Mouse (Mus musculus): ENCODE data around the gene Pfdn5. TPM values are rescaled to one million over a fixed set of nuclear protein-coding genes. Genes with fewer than 3 reads are reported as not detected.
A peak's percentile ranks its signal among the peaks of the same experiment; 100 is the strongest.

Pfdn5 gene
- 502 and 514 TPM in 2 replicates for polyA plus RNA-seq (2015; fragmentation: Nextera tagmentation; extraction: Ambion mirVana)

DNA sequence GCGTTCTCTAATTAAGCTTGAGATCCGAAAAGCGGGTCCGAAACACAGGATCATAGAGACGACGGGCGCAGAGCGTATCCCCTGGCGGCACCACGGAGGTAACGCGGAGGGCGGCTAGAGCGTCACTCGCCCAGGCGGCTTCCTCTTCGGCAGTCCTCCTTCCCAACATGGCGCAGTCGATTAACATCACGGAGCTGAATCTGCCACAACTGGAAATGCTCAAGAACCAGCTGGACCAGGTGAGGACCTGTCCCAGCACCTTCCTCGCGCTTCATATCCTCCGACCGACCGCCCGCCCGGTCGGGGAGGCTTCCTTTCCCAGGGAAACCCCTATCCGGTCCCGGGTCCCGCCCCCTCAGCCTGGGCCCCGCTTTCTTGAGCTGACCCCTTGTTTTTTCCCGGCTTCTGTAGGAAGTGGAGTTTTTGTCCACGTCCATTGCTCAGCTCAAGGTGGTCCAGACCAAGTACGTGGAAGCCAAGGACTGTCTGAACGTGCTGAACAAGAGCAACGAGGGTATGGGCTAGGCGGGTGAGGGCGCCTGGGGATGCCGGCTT is at the start of gene Pfdn5:
TSS of gene Pfdn5 (plus strand) at position 95 of the 555 bp plus-strand sequence.
- under 1% methylated on average over 40 of the region's 40 CpGs for WGBS
- H3K27me3 ChIP-seq = no peaks in the 10 kb centered on the region

DNA sequence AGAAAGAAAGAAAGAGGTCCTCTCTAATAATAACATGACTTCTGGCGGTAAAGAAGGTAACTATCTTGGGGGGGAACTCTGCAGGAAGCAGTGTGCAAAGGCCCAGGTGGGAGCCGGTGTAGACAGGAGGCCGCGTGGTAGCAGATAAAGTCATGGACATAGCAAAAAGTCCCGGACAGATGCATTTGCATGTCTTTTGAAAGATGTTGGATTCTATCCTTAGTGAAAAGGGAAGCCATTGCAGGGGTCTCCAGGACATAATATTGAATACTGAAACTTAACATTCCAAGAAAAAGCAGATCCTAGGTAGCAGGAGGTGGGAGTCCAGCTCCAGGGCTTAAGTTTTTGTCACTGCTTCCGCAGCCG is 47.2 kb upstream of the Pfdn5 start:
- no peaks in the 10 kb centered on the region for H3K27me3 ChIP-seq
- H3K36me3 ChIP-seq = peaks cover 24% of the 10 kb centered on the region
- peak overlapping the region; percentile 92 for H3K27ac ChIP-seq
- H3K4me3 ChIP-seq = peak overlapping the region; percentile 86
- WGBS = 32% methylated on average over 7 of the region's 7 CpGs
- ATAC-seq (ENCODE audit: low FRiP score) = no peak
- peaks cover 24% of the 10 kb centered on the region for H3K4me1 ChIP-seq (replicated peaks)
- peak overlapping the region; percentile 87 for H3K9ac ChIP-seq
- peak overlapping the region; percentile 94 for H3K4me2 ChIP-seq
- no peaks in the 10 kb centered on the region for H3K9me3 ChIP-seq

More for the DNA sequence above, at the start of gene Pfdn5:
- H3K4me3 ChIP-seq = peak within 1 kb of the TSS; percentile 89
- no peaks in the 10 kb centered on the region for H3K9me3 ChIP-seq
- H3K36me3 ChIP-seq = peaks cover 39% of the 10 kb centered on the region
- ATAC-seq (ENCODE audit: low FRiP score) = peak; percentile 91
- H3K9ac ChIP-seq = peak within 1 kb of the TSS; percentile 91
- H3K4me1 ChIP-seq (replicated peaks) = peaks cover 16% of the 10 kb centered on the region
- peak within 1 kb of the TSS; percentile 75 for H3K27ac ChIP-seq
- H3K4me2 ChIP-seq = peak within 1 kb of the TSS; percentile 85

- Histone ChIP-seq H3K4me1 (replicated peaks) (peaks cover 24% of the 10 kb centered on the region), H3K4me2 (peak within 1 kb of the TSS; percentile 94), H3K9me3 (no peaks in the 10 kb centered on the region), H3K27me3 (no peaks in the 10 kb centered on the region), H3K9ac (peak within 1 kb of the TSS; percentile 87), H3K36me3 (peaks cover 24% of the 10 kb centered on the region), H3K27ac (peak within 1 kb of the TSS; percentile 92), H3K4me3 (peak within 1 kb of the TSS; percentile 86)
- peak; percentile 97 for ATAC-seq (ENCODE audit: low FRiP score)
- under 1% methylated on average over 64 of the region's 65 CpGs for WGBS
Measured at GRCm38 (mm10) chr15:102279092-102279782, 46.7 kb upstream of the Pfdn5 start, which contains the start of gene Mfsd5. TSS of gene Mfsd5 (plus strand) at chr15:102279454.

DNA sequence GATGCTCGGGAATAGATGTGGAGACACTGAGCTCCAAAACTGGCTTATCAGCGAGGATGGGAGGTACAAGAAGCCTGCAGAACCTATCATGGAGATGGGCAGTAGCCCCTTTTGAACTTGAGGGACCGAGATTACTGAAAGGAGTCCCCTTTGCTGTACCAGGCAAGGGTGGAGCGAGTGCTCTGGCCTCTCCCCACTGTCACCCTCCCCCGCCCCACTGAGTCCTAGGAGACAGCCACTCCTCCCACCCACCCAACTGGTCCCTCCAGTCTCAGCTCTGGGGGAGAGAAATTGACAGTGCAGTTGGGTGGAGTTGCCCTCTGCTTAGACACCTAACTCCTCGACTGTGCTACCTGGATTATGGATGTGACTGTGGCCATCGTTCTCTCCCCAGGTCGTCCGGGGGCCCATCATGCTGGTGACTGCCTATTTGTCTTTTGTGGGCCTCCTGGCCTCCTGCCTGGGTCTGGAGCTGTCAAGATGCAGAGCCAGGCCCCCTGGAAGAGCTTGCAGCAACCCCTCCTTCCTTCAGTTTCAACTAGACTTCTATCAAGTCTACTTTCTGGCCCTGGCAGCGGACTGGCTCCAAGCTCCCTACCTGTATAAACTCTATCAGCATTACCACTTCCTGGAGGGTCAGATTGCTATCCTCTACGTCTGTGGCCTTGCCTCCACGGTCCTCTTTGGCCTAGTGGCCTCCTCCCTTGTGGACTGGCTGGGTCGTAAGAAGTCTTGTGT is 46.0 kb upstream of the Pfdn5 start:
- H3K36me3 ChIP-seq = peaks cover 24% of the 10 kb centered on the region
- 32% methylated on average over 13 of the region's 13 CpGs for WGBS
- no peaks in the 10 kb centered on the region for H3K27me3 ChIP-seq
- no peaks in the 10 kb centered on the region for H3K9me3 ChIP-seq
- peak overlapping the region; percentile 94 for H3K4me2 ChIP-seq
- H3K27ac ChIP-seq = peak overlapping the region; percentile 92
- H3K4me3 ChIP-seq = peak overlapping the region; percentile 86
- peak overlapping the region; percentile 87 for H3K9ac ChIP-seq
- ATAC-seq (ENCODE audit: low FRiP score) = 0 out of 2 replicates have a peak, but pooled peaks have one; percentile 22
- peaks cover 24% of the 10 kb centered on the region for H3K4me1 ChIP-seq (replicated peaks)

DNA sequence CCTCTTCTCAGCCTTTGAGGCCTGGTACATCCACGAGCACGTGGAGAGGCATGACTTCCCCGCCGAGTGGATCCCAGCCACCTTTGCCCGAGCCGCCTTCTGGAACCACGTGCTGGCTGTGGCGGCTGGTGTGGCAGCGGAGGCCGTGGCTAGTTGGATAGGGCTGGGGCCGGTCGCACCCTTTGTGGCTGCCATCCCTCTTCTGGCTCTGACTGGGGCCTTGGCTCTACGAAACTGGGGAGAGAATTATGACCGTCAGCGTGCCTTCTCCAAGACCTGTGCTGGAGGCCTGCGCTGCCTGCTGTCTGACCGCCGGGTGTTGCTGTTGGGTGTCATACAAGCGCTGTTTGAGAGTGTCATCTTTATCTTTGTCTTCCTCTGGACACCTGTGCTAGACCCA is 45.3 kb upstream of the Pfdn5 start:
- peak overlapping the region; percentile 86 for H3K4me3 ChIP-seq
- WGBS = 95% methylated on average over 19 of the region's 19 CpGs
- H3K9me3 ChIP-seq = no peaks in the 10 kb centered on the region
- H3K4me1 ChIP-seq (replicated peaks) = peaks cover 24% of the 10 kb centered on the region
- H3K36me3 ChIP-seq = peaks cover 24% of the 10 kb centered on the region
- no peaks in the 10 kb centered on the region for H3K27me3 ChIP-seq
- no peak for ATAC-seq (ENCODE audit: low FRiP score)
- H3K27ac ChIP-seq = no peak overlapping the region
- 0 out of 2 replicates have a peak overlapping the region, but pooled peaks have one; percentile 87 for H3K9ac ChIP-seq
- H3K4me2 ChIP-seq = peak overlapping the region; percentile 94

- no peak overlapping the region for H3K27ac ChIP-seq
- no peak for ATAC-seq (ENCODE audit: low FRiP score)
- H3K4me2 ChIP-seq = no peak overlapping the region
- WGBS = 88% methylated on average over 8 of the region's 8 CpGs
- H3K4me1 ChIP-seq (replicated peaks) = peaks cover 24% of the 10 kb centered on the region
- H3K36me3 ChIP-seq = peaks cover 24% of the 10 kb centered on the region
- no peaks in the 10 kb centered on the region for H3K9me3 ChIP-seq
- H3K27me3 ChIP-seq = no peaks in the 10 kb centered on the region
- H3K4me3 ChIP-seq = no peak overlapping the region
- no peak overlapping the region for H3K9ac ChIP-seq
Measured at GRCm38 (mm10) chr15:102282463-102283292, 43.2 kb upstream of the Pfdn5 start.

GRCm38 (mm10) chr15:102283648-102284047 is 42.3 kb upstream of the Pfdn5 start:
- WGBS = 89% methylated on average over 3 of the region's 3 CpGs
- ATAC-seq (ENCODE audit: low FRiP score) = no peak

GRCm38 (mm10) chr15:102287395-102287794 is 38.5 kb upstream of the Pfdn5 start:
- no peaks in the 10 kb centered on the region for H3K9me3 ChIP-seq
- no peak overlapping the region for H3K9ac ChIP-seq
- H3K27me3 ChIP-seq = no peaks in the 10 kb centered on the region

More at GRCm38 (mm10) chr15:102283648-102284047, 42.3 kb upstream of the Pfdn5 start:
- Histone ChIP-seq H3K27ac (no peak overlapping the region), H3K9ac (no peak overlapping the region), H3K9me3 (no peaks in the 10 kb centered on the region), H3K4me1 (replicated peaks) (peaks cover 23% of the 10 kb centered on the region), H3K4me2 (no peak overlapping the region), H3K36me3 (peaks cover 24% of the 10 kb centered on the region), H3K4me3 (no peak overlapping the region), H3K27me3 (no peaks in the 10 kb centered on the region)

DNA sequence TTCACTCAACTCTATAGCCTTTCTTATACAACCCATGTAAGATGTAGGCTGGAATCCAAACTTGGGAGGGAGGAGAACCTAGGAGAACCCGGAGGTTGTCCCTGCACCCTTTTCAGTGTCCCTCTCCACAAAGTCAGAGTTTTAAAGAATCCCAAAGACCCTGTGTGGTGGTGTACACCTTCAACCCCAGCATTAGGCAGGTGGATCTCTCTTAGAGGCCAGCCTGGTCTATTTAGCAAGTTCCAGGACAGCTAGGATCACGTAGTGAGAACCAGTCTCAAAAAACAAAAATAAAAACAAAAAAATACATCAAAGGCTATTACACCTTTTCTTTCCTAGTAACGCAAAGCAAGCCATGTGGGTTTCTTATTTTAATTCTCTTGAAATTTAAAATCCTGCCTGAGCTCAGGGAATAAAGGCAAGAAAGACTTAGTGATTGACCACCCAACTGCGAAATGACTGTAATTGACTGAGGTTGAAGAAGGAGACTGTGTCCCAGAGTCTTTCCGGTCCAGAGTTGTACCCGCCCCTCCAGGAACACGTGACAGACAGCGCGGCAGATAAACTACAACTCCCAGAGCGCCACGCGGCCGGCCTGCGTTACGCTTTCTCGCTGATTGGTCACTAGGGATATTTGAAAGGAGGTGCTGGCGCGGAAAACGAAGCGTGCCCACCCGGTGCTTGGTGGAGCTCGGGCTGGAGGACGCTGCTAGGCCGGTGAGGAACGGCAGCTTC is 30.1 kb upstream of the Pfdn5 start, which contains the start of gene Espl1:
TSS of gene Espl1 (plus strand) at position 634 of the 735 bp plus-strand sequence.
- peak within 1 kb of the TSS; percentile 58; the same call in 1 of the 2 replicates for H3K27ac ChIP-seq
- H3K27me3 ChIP-seq = no peaks in the 10 kb centered on the region
- ATAC-seq (ENCODE audit: low FRiP score) = peak; percentile 98
- H3K4me2 ChIP-seq = peak within 1 kb of the TSS; percentile 94
- peak within 1 kb of the TSS; percentile 54 for H3K4me3 ChIP-seq
- H3K4me1 ChIP-seq (replicated peaks) = peaks cover 11% of the 10 kb centered on the region
- peaks cover 10% of the 10 kb centered on the region; the same call in 1 of the 2 replicates for H3K36me3 ChIP-seq
- H3K9ac ChIP-seq = peak within 1 kb of the TSS; percentile 58; the same call in 1 of the 2 replicates
- 7% methylated on average over 25 of the region's 25 CpGs for WGBS
- no peaks in the 10 kb centered on the region for H3K9me3 ChIP-seq

More at GRCm38 (mm10) chr15:102287395-102287794, 38.5 kb upstream of the Pfdn5 start:
- no peak for ATAC-seq (ENCODE audit: low FRiP score)
- no peak overlapping the region for H3K27ac ChIP-seq
- no peak overlapping the region for H3K4me2 ChIP-seq
- no peaks in the 10 kb centered on the region for H3K4me1 ChIP-seq (replicated peaks)
- H3K36me3 ChIP-seq = peaks cover 7% of the 10 kb centered on the region
- H3K4me3 ChIP-seq = no peak overlapping the region

GRCm38 (mm10) chr15:102296368-102297006 is 29.4 kb upstream of the Pfdn5 start:
- peak; percentile 78 for ATAC-seq (ENCODE audit: low FRiP score)

More at GRCm38 (mm10) chr15:102296368-102297006, 29.4 kb upstream of the Pfdn5 start:
- Histone ChIP-seq H3K27ac (no peak overlapping the region), H3K36me3 (peaks cover 10% of the 10 kb centered on the region; the same call in 1 of the 2 replicates), H3K4me3 (peak overlapping the region; percentile 54), H3K4me1 (replicated peaks) (peaks cover 11% of the 10 kb centered on the region), H3K9ac (peak overlapping the region; percentile 58; the same call in 1 of the 2 replicates), H3K27me3 (no peaks in the 10 kb centered on the region), H3K4me2 (peak overlapping the region; percentile 94), H3K9me3 (no peaks in the 10 kb centered on the region)
- 5% methylated on average over 24 of the region's 24 CpGs for WGBS

All from hindbrain, embryonic 13.5 days (tissue).